Mouse (Mus musculus): ENCODE measurements around the gene Phactr1.

- TF ChIP-seq POLR2A (IDR thresholded peaks at IDR 0.05; ENCODE audit: borderline replicate concordance, insufficient read depth, low read length): no peak
- TF ChIP-seq CTCF (IDR thresholded peaks at IDR 0.05; ENCODE audit: borderline replicate concordance, insufficient read depth, low read depth, low read length): no peak
Measured at GRCm38 (mm10) chr13:42996188-42996587, 315.8 kb downstream of the Phactr1 start.

Measured in cerebellum, adult 2 months (tissue).